Comparison of ENCODE assay signal across 8 mouse cellular contexts in genomic region chr2:7944946-7945345, GRCm38 (mm10).
DNase-seq lines count a peak whose midpoint lies in the region; ATAC-seq and TF ChIP-seq lines count a peak whose summit lies in the region.

No protein-coding gene starts in this region.

- H3K4me3 ChIP-seq in left cerebral cortex, adult 2 months, result no peak overlapping the region

- ATAC-seq in activated CD4-positive, CD25-positive, alpha-beta regulatory T cell, adult 4 months, result no peak
- no peak for ATAC-seq in megakaryocyte, adult 5-6 weeks (ENCODE audit: poor library complexity, severe bottlenecking)

- intact Hi-C loops in left cerebral cortex, adult 2 months (cut with DNase I), result no loop called here

- peak; percentile 5 for DNase-seq in gastrocnemius, postnatal 25 days
- DNase-seq in gastrocnemius, adult 18-20 months (ENCODE audit: low spot score), result no peak
- DNase-seq in ovary, postnatal 36 days (ENCODE audit: low spot score), result peak; percentile 9
- no peak for DNase-seq in ovary, postnatal 10 days (ENCODE audit: low spot score)
- peak; percentile 14 to 27 for DNase-seq in left cerebral cortex, adult 2 months (ENCODE audit: extremely low spot score in 1 of 2, low spot score in 2 of 2)
- DNase-seq in testis, postnatal 10 days (ENCODE audit: low spot score), result peak; percentile 37

- H3K27ac ChIP-seq in left cerebral cortex, adult 2 months, result peak overlapping the region; percentile 71

- TF ChIP-seq CTCF in left cerebral cortex, adult 2 months (IDR thresholded peaks at IDR 0.05), result peak; percentile 37

Comparison
In these comparisons a context has a peak if more than half of its experiments do, and no peak if none do; other contexts are left out.
1. DNase-seq: peak in gastrocnemius, postnatal 25 days (single experiment), ovary, postnatal 36 days (single experiment), left cerebral cortex, adult 2 months (2 of 2) and testis, postnatal 10 days (single experiment); none in gastrocnemius, adult 18-20 months (single experiment) and ovary, postnatal 10 days (single experiment).